Mouse (Mus musculus) liver, adult 2 months (tissue): ENCODE measurements around the gene Zfp54.
"Not testable (repeated sequence)": the region's sequence is repeated elsewhere in the genome, so short reads cannot be mapped to it uniquely, and the experiment has no call there.

Experiments
- CTCF ChIP-seq: fragments of 200-500 bp; IDR thresholded peaks from 2 replicates; pipeline ENCODE4 v1.5.1; 2011; ENCODE audit warnings: low read depth, low read length, control low read depth
- POLR2A ChIP-seq: fragments of 200-500 bp; IDR thresholded peaks from 2 replicates; pipeline ENCODE4 v1.6.1; 2011; ENCODE audit warnings: low read length, control low read depth; ENCODE audit not compliant: insufficient read depth; ENCODE audit errors: extremely low read depth

- TF ChIP-seq CTCF, POLR2A: not testable (repeated sequence)
Measured at GRCm38 (mm10) chr17:21438806-21439400, 15.9 kb downstream of the Zfp54 start.
